Mouse (Mus musculus): Measurements from ENCODE around the gene Fanci.

Gene Fanci

GRCm38 (mm10) chr7:79387991-79388390 lies 3.7 kb upstream of the Fanci start:
- DNase-seq (ENCODE audit: low read depth, low spot score) = no peak

GRCm38 (mm10) chr7:79388671-79389206 lies 3.0 kb upstream of the Fanci start:
- no peak for DNase-seq (ENCODE audit: low read depth, low spot score)

DNA sequence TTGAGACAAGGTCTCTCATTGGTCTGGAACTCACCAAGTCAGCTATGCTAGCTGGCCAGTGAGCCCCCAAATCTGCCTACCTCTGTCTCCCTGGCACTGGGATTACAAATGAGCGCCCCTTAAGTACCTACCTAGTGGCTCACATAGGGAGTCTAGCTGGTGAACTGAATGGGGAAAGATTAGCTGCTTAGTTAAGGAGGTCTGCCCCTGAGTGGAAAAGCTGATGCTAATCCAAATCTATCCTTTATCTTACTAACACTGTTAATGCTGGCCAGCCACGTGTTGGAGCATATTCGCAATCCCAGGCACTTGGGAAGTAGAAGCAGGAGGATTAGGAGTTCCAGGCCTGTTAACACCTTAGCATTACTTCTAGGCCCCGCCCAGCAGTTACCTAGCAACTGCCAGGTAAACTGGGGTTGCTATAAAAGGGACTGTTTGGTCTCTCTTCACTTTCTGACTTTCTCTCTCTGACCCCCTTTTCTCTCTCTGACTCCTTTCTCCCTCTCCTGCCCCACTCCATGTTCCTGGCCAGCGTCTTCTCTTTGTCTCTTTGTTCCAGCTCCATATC lies 1.5 kb upstream of the Fanci start:
- DNase-seq (ENCODE audit: low read depth, low spot score) = peak; percentile 49

GRCm38 (mm10) chr7:79391471-79391870 lies 258 bp upstream of the Fanci start:
- DNase-seq (ENCODE audit: low read depth, low spot score) = no peak

GRCm38 (mm10) chr7:79392860-79393513 lies 1.3 kb downstream of the Fanci start:
- no peak for DNase-seq (ENCODE audit: low read depth, low spot score)

DNA sequence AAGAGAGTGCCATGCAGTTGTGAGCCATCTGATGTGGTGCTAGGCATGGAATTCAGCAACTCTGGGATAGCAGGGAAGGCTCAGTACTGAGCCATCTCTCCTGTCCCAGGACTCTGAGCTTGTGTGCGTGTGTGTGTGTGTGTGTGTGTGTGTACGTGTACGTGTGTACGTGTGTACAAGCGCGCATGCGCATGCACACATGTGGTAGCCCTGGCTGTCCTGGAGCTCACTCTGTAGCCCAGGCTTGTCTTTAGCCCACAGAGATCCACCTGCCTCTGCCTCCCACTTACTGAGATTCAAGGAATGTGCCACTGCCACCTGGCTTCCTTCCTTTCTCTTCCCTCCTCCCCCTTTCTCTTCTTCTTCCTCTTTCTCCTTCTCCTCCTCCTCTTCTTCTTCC lies 2.2 kb downstream of the Fanci start:
- no peak for DNase-seq (ENCODE audit: low read depth, low spot score)

- no peak for DNase-seq (ENCODE audit: low read depth, low spot score)
Observed at GRCm38 (mm10) chr7:79394666-79395065, 2.9 kb downstream of the Fanci start.

- DNase-seq (ENCODE audit: low read depth, low spot score) = no peak
Observed at GRCm38 (mm10) chr7:79395186-79395585, 3.5 kb downstream of the Fanci start.

GRCm38 (mm10) chr7:79397446-79397963 lies 5.8 kb downstream of the Fanci start:
- DNase-seq (ENCODE audit: low read depth, low spot score) = no peak

DNA sequence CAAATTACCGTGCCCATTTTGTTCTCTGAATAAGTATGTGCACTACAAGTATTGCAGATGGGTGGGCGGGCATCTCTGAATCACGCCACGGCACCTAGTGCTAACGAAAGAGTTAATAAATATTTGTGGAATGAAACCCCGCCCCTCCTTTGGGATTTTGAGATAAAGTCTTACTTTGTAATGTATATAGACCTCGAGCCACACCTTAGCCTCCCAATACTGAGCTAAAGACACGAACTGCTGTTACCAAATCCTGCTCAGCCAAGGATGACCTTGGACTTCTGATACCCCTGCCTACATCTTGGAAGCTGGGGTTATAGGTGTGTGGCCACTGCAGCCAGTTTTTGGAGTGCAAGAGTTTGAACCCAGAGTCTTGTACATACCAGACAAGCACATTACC lies 6.7 kb downstream of the Fanci start:
- no peak for DNase-seq (ENCODE audit: low read depth, low spot score)

DNA sequence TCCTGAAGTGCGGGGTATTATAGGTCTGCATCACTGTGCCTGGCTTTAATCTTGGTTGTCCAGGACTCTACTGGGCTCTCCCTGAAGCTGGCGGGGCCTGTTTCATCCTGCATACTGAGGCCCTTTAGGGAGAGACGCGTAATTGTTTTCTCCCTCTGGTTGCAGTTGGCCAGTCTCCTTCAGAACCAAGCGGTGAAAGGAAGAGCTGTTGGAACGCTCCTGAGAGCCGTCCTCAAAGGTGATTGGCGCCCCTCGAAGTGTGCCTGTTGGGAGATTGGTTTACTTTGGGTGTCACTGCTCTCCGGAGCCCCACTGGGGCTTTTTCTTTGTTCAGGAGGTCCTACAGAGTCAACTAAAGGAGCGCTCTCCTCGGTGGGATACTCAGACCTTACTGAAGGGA lies 7.2 kb downstream of the Fanci start:
- no peak for DNase-seq (ENCODE audit: low read depth, low spot score)

DNA sequence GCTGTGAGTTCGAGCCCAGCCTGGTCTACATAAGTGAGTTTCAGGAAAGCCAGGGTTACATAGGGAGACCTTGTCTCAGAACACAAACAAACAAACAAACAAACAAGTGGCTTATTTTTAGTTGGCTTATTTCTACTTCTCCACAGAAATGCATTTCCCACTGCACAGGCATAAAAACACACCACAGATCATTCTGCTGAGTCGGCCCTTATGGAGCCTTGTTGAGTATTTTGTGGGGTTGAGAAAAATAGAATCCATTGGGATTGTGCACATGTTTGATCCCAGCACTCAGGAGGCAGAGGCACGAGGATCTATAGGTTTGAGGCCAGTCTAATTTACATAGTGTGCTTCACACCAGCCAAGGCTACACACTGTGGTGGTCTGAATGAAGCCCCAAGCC lies 8.6 kb downstream of the Fanci start:
- DNase-seq (ENCODE audit: low read depth, low spot score) = no peak

GRCm38 (mm10) chr7:79414449-79415375 lies 23.0 kb downstream of the Fanci start:
- no peak for DNase-seq (ENCODE audit: low read depth, low spot score)

GRCm38 (mm10) chr7:79419950-79420349 lies 28.2 kb downstream of the Fanci start:
- DNase-seq (ENCODE audit: low read depth, low spot score) = no peak

DNA sequence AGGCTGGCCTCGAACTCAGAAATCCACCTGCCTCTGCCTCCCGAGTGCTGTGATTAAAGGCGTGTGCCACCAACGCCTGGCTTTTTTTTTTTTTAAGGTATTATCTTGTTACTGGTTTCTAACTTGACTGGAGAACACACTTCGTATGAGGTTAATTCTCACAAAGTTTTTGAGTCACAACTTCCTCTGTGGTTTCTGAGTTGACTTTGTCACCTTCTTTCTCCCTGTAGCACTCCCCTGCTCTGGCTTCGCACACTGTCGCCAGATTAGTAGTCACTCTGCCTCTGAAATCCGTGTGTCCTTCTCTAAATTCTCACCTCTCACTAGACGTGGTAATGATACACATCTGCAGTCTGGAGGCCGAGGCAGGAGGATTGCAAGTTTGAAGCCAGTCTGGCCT lies 31.1 kb downstream of the Fanci start:
- DNase-seq (ENCODE audit: low read depth, low spot score) = no peak

DNA sequence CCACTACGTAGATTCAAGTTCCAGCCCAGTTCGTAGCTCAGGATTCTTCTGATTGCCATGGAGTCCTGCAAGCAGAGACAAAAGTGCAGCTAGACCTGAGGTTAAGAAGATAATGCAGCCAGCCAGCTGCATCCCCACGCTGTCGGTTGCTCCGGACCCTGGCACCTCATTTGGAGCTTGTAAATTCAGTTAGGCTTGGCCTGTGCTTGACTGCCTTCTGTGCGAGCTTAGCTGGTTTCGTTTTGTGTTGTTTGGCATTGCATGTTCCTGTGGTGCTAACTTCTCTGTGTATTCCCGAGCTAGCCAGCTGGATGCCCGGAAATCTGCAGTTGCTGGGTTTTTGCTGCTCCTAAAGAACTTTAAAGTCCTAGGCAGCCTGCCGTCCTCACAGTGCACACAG lies 34.1 kb downstream of the Fanci start:
- no peak for DNase-seq (ENCODE audit: low read depth, low spot score)

DNA sequence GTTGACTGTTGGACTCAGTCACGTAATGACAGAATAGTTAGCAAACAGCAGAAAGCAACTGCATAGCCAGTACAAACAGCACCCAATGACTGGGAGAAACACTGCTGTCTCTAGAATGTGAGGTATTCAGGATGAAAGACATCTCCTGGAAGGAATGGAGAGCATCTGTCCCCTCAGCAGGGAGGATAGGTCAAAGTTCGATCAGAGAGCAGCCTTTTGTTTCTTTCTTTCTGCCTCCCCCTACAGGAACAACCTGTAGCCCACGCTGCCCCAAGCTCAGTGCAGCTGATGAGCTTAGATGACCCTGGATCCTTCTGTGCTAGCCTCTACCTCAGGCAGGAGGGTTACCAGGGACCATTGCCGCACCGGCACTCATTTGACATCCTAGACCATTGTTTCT lies 36.5 kb downstream of the Fanci start:
- DNase-seq (ENCODE audit: low read depth, low spot score) = no peak

DNA sequence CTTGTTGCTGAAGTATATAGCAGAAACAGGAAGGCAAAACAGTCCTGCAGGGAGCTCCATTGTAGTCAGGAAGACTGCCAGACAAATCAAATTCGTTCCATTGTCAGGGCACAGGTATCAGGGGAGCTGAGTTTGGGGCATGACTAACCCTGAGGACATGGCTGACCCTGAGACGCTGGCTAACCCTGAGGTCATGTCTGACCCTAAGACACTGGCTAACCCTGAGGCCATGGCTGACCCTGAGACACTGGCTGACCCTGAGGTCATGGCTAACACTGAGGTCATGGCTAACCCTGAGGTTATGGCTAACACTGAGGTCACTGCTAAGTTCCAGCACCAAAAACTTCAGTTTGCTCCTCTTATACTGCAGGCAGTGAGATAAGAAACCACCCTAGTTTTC lies 48.3 kb downstream of the Fanci start:
- no peak for DNase-seq (ENCODE audit: low read depth, low spot score)

DNA sequence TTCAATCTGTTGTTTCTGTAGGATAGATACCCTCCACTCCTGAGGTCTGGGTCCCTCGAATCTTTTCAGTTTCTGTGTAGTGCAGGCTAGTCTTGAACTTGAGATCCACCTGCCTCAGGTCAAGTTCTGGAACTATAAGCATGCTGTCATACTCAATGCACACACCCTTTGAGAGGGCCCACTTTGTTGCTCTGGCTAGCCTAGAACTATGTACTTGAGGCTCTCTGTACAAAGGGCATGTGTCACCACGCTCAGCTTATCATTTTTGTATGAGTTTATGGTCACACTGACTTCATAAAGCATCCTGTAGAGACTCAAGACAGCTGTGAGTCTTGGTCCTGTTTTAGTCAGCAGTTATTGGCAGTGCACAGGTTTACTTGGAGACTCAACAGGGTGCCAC lies 55.3 kb downstream of the Fanci start:
- DNase-seq (ENCODE audit: low read depth, low spot score) = no peak

DNA sequence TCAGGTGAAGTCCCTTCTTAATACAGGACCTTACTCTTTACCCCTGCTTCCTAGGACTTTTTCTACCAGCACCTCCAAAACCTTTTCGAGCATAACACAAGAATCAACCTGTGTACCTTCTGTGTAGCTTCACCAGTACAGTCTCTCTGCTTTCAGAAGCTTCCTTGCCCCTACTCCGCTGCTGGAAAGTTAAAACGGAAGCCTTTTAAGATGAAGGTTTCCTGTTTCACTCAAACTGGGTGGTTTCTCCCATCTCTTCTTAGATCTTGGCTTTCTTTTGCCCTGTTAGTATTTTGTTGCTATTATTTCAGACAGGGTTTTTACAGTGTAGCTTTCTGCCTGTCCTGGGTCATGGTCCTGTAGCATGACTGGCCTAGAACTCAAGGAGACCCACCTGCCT lies 55.8 kb downstream of the Fanci start:
- DNase-seq (ENCODE audit: low read depth, low spot score) = no peak

- DNase-seq (ENCODE audit: low read depth, low spot score) = no peak
Observed at GRCm38 (mm10) chr7:79461721-79462120, 70.0 kb downstream of the Fanci start.

DNA sequence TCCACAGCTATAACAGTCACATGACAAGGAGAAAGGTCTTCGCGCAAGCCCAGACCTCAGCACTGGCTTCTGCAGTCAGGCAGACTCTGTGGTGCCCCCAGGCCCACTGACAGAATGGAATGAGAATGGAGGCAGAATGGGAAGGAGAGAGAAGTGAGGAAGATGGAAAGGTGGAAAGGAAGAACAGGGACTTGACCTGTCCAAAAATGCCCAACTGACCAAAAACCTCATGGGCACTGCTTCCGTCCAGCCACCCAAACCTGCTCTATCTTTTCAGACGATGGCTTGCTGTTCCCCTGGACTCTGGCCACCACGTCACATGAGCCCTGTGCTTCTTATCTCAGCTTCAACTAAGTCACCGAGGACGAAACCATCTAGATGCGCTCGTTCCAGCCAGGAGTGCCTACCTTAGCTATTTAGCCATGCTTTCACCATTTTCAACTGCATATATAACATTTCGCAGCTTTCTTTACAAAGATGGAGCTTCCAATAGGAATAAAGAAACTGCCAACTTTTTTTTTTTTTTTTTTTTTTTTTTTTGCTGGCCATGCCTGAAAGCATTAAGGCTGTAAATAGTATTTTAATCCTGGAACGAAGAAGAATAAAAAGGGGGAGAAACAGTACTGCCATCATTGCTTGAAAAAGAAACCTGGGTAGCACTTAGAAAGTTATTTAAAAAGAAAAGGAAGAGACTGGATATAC lies 71.8 kb downstream of the Fanci start:
- DNase-seq (ENCODE audit: low read depth, low spot score) = no peak
